Mouse (Mus musculus): Measurements from ENCODE around the gene Grin3b.

The Grin3b gene

GRCm38 (mm10) chr10:80018739-80019297, 48.3 kb downstream of the Grin3b start:
- no peak for DNase-seq

- DNase-seq, result peak; percentile 74
These were observed 49.1 kb downstream of the Grin3b start for GRCm38 (mm10) chr10:80019471-80020131.

- DNase-seq, result no peak
These were observed 49.7 kb downstream of the Grin3b start for GRCm38 (mm10) chr10:80020191-80020590.

GRCm38 (mm10) chr10:80020603-80021319, 50.2 kb downstream of the Grin3b start:
- DNase-seq, result no peak

GRCm38 (mm10) chr10:80021320-80021641, 50.8 kb downstream of the Grin3b start:
- no peak for DNase-seq

GRCm38 (mm10) chr10:80022164-80022563, 51.6 kb downstream of the Grin3b start:
- DNase-seq, result no peak

GRCm38 (mm10) chr10:80022806-80023205, 52.3 kb downstream of the Grin3b start:
- no peak for DNase-seq

GRCm38 (mm10) chr10:80023758-80024157, 53.2 kb downstream of the Grin3b start:
- no peak for DNase-seq

GRCm38 (mm10) chr10:80024229-80025043, 53.9 kb downstream of the Grin3b start:
- no peak for DNase-seq

- DNase-seq, result no peak
These were observed 54.5 kb downstream of the Grin3b start for GRCm38 (mm10) chr10:80025044-80025347.

GRCm38 (mm10) chr10:80025463-80025862, 54.9 kb downstream of the Grin3b start:
- no peak for DNase-seq

GRCm38 (mm10) chr10:80025889-80026288, 55.4 kb downstream of the Grin3b start:
- DNase-seq, result no peak

All from embryo, embryonic 11 days (tissue).